Mouse (Mus musculus) hematopoietic stem cell, adult 5-6 weeks (primary cell): ENCODE data around the gene Dner. TPM values are rescaled to one million over a fixed set of nuclear protein-coding genes. Genes with fewer than 3 reads are reported as not detected.

Experiments used
- ATAC-seq, 2 experiments: fragments of 125-278 bp in 1 of 2; replicated peaks in 1 of 2; 2 replicates each; pipeline ENCODE4 v1.8.0; 2016 to 2017; ENCODE audit warnings: inconsistent platforms in 2 of 2, mild to moderate bottlenecking in 2 of 2, moderate number of reproducible peaks in 2 of 2, low read depth in 1 of 2, moderate TSS enrichment in 1 of 2; ENCODE audit not compliant: low FRiP score in 2 of 2, poor library complexity in 2 of 2, severe bottlenecking in 2 of 2, insufficient read depth in 1 of 2, low TSS enrichment in 1 of 2
- total RNA-seq: library from RNA; stranded (forward); fragments of 172-1452, 232-1000 nt; gene quantifications from 2 replicates; pipeline ENCODE4 v1.2.3, GENCODE M21; 2017

The Dner gene
- total RNA-seq, 1 experiment from 2014 or later = not detected

DNA sequence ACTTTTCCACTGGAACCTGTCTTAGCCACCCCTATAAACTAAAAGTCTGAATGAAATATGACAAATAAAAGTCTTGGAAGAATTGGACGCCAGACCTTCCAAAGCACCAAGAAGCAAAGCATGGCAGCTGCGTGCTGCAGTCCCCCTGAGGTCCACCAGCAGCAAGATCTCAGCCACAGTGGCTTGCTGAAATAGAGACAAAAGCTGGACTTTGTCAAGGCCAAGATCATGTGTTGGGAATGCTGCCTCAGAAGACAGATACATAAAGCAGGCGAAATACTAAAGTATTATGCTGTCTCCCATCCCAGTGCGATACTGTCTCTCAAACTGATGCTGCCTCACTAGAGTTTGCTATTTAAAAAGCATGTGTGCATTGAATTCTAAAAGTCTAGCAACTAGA, 296.9 kb downstream of the Dner start:
- no peak for ATAC-seq

DNA sequence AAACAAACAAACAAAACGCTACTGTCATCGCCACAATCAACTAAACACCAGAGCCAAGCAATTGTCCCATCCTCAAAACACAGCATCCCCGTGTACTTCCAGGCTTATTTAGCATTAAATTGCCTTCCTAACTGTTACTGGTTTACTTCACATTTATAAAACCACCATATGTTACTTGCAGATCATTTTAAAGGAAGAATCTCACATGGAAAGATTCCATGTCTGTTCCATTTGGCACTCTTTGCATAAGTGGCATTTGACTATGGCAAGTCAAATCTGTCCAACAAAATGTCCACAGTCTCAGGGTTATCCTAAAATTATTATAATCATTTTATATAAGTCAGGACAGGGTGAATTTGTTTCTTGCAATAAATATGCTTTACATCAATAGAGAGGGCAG, 299.2 kb downstream of the Dner start:
- ATAC-seq = no peak

DNA sequence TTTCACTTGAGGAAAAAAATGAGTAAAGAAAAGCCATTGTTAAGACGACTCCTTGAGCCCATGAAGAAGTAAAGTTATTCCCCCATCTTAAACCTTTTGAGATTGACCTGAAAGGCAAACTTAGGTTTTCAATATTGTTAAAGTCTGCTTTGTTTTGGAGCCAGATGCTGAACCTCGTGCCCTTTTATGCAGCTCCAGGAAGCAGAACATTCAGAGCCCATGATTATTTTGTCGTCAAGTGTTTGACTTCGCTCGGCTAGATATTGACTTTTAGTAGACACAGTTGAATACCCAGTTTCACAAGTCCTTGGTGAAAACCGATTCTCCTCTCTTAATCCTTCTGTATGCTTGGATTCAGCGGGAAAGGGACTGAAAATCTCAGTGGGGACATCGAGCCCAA, 300.1 kb downstream of the Dner start:
- no peak for ATAC-seq

DNA sequence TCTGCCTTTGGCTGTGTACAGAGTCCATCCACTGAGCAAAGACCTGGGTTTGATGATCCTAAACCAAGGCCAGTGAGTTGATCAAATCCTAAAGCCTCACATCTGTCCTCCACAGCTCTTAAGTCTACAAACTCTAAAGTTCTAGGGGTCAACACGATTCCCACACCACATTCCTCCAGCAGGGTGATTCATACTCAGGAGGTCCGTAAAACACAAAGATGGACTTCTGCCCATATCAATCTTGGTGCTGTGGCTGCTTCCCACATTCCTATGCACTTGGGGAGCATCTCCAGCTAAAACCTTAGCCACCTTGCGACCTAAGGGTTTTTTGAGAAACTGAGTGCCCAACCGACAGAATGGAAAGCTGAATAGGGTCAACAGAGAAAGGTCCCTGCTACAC, 305.1 kb downstream of the Dner start:
- ATAC-seq = no peak

DNA sequence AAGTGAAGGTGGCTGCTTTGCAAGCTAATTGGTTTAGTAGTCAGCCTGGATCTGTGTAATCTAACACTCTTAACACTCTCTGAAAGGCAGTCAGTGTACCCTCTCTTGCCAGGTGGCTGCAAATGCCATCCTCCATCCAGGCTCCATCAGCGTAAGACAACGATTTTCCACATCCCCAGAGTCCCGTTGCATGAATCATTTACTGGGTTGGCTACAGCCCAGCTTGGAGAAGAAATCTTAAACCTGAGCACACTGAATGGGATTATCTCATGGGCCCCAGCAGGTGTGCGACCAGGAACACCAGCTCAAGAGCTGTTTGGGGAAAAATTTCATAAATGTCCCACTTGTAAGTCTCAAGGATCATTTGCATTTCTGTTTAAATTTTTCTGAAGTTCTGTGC, 308.4 kb downstream of the Dner start:
- no peak for ATAC-seq

DNA sequence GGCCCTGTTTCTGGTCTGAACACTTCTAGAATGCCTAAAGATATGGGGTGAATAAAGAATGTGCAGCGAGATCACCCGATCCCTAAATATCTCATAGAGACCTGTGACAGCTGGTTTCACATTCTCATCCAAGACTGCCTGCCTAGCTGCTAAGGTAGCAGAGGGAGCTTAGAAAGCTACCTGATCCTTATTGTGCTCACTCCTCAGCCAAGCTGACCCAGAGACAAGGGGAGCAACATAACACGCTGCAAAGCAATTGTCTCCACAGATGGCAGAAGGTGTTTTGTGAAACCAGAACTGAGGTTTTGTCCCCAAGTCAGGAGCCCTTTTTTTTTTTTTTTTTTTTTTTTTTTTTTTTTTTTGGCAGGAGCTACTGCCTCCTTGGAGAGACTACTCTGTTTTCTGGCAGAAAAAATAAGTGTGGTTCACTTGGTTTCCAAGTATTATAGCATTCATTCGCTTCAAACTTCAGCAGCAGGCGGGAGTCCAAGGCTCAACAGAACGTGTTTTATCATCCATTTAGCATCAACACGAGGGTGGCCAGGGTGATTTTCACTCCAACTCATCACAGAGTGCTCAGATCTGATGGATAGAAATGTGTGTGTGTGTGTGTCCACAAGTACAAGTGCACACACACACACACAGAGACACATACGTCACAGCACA, 309.4 kb downstream of the Dner start:
- ATAC-seq = no peak

DNA sequence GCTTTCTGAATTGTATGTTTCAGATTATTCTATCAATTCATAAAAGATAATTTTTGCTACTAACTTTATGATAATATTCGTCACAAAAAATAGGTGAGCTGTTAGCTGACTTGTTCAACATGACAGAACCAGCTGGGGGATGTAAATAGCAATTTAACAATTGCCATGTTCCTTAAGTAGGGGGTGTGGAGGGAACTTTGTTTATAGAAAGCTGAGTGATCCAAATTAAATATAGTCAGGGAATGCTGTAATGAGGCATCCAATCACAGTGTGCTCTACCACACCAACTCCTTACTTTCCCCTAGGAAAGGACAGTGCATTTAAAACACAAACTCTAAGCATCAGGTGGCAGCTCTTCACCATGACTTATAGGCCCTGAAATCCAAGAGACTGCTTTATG, 313.3 kb downstream of the Dner start:
- ATAC-seq = no peak

DNA sequence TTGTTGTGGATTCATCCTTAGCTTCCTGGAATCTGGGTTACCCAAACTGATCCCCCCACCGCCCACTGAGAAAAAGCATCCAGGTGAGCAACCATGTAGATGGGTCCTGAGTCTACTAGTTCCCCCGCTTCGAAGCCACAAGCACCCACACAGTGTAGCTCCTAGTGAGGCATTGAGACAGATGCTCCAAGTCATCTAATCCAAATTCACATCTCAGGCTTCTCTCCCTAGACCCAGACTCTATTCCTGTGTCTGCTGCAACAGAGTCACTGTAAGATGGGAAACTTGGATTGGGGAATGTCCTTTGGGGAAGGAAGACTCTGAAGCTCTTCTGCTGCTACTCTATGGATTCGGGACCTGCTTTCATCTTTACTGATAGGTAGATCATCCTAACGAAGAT, 314.0 kb downstream of the Dner start:
- no peak for ATAC-seq

DNA sequence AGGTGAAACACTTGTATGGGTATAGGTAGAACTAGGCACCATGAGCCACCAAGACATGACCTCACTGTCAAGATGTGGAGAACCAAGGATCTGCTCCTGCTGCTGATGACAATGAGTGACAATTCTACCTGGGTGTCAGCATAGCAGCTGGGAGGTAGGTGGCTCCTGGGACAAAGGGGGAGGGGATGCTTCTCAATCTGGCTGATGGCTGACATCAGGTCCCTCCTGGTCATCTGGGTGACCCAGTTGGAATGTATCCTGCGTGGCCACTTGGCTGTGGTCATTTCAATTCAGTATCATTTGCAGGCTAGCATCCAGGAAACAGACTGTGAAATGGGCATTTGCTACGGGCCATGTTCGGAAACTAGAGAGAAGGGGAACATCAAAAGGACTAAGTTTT, 315.1 kb downstream of the Dner start:
- no peak for ATAC-seq

DNA sequence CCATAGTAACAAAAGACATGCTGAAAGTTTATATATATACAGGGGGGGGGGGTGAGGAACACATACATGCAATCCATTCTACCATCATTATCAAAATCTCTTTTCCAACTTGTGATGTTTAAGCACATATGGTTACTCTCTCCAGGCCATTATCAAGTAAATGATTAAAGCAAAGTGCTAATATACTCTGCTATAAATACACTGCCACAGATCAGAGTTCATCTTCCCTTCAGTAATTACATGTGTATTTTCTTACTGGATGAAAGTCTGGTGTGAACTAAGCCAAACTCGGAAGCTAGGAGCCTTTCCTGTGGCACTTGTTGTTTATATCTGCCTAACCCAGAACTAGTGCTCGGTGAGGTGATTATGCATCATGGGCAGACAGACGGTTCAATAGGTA, 328.3 kb downstream of the Dner start:
- no peak for ATAC-seq

DNA sequence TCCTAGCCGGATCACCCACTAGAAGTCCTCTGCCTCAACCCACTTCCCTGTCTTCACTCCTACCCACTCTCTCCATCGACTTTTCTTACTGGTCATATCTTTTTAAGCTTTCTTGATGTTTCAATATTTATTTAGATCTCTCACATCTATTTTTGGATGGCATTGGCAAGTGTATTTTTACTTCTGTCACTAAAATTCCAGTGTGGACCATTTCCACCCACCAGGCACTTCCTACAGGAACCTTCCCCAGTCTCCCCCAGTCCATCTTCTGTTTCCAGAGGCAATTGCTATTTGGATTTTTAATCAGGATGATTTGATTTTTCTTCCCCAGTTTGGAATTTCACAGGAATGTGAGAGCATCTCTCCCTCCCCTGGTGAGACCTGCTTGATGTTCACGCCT, 329.5 kb downstream of the Dner start:
- no peak for ATAC-seq

DNA sequence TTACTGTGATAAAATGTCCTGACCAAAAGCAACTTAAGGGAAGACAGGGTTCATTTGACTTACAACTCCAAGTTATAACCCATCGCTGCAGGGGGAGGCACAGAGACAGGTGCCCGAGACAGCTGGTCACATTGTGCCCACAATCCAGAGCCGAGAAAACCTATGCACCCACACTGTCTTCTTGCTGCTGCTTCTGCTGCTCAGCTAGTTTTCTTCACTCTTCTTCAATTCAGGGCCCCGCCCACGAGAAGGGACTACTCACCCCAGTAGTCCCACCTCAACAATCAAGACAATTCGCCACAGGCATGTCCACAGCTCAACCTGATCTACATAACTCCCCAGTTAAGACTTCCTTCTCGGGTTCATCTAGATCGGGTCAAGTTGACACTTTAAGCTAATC, 332.1 kb downstream of the Dner start, which contains the start of gene Pid1:
Gene Pid1 (minus strand): TSS at position 214 of the 400 bp plus-strand sequence.
- no peak for ATAC-seq

DNA sequence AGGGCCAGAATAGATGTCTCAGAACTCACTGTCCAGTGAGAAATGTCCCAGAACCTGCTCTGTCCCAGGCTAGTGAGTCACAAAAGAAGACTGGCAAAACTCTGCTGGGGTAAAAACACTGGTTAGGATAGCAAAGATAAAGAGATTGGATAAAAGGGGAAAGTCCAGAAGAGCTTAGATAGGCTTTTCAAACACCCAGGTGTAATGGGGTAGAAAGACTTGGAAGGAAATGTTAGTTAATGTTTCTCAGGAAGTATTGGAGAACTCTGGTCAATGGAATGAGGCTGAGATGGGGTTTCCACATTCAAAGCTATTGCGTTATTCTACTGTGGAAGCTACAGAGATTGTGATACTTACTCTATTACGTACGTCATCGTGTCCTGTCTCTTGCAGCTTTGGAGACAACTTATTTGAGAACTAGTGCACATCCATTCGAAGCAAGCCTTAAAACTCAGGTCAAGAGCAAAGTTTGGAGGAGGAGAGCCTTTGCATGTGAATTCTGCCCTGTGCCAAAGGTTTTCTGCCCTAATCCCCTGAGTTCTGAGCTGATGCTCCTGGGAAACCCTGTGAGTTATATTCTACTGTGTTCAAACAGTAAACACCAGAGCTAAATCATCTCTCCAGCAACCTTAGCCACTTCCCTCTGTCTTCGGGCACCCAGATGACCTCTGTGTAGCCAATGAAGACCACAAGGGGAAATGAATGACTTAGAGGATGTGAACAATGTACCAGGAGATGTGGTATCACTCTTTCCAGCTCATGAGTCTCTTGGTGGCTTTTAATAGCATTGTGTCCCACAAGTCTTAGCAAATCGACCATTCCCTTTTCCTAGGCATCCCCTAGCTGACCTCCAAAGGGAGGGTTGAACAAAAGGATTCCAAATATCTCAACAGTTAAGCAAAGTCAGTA, 333.1 kb downstream of the Dner start:
- ATAC-seq = peak; percentile 27 to 49; a peak in 1 of 4 replicates

DNA sequence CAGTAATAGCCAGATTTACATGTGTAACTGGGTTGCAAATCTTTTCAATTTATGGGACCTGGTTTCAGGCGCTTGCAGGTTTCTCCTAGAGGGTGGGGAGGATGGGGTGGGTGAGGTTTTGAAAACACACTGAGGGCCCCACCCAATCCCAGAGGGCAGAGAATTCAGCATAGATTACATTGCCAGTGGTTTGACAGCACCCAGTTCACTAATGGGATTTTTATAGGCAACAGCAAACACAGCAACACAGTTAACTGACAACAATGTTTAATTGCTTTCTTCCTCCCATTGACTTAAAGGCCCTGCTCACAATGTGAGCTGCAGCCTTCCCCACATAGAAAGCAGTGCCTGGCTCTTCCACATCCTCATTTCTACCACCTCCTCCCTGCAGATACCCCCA, 333.8 kb downstream of the Dner start:
- no peak for ATAC-seq

DNA sequence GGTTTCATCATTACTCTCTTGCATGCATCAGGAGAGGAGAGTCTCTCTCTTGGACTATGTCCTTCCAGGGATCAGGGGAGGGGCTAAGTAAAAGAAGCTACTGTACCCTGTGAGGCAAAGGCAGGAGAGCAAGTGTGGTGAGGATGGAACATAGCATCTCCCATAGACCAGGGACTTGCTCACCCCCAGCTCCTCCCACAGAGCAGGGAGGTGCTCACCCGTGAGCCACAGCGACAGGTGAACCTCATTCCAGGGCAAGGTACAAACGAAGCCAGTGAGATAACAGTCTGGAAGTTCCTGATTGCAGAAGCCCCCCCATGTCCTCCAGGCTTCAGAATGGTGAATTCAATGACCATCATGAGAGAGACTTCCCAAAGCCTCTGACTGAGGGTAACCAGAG, 334.6 kb downstream of the Dner start:
- ATAC-seq = no peak

DNA sequence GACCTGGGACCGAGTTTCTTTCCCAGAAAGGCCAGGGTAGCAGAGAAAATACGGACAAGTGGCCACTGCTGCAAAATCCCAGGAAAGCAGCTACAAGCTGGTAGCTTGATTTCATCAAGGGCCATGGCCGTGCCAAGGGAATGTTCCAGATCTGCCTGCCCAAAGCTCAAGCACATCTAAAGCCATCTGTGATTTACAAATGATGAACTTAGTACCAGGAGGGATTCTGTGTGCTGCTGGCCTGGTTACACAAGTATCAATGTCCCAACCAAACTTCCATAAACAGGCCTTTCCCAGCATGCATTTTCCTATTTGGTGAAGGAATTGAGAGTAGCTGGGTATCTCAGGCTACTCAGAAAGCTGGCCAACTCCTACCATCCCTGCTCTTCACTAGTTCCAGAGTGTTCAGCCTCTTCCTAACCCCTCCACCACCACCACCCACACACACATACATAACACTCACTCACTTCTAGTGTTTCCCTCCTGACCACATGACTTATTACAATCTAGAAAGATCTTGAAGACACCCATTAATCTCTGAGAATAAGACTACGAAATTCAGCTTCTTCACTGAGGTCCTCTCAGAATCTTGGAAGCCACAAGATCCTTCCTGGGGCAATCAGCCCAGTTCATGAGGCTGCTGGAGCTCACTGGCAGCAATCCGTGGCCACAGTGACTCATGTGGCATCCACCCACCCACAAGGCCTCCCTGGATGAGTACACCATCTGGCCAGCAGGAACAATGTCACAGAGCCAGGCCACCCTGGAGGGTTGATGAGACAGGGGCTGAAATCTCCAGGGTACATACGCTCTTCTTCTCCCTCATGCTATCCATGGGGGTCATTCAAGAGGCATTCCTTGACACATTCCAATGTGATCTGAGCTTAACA, 336.2 kb downstream of the Dner start:
- peak in 1 of 2 experiments; percentile 32; a peak in 2 of 4 replicates for ATAC-seq

DNA sequence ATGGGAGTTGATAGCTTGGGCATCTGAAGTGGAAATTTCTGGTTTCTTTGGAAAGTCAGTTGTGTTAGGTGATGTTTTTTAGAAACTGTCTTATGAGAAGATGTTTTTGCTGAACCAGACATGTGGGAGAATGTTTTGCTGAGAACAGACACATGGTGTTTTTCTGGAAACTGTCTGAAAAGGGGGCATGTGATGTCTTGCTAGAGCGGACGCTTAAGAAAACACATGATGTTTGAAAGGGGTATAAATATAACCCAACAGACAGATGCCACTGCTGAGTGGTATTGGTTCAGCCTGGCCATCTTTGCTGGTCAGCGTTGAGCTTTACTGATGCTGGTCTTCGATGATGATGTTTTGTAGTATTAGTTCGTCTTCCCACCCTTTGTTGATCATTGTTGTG, 338.8 kb downstream of the Dner start:
- ATAC-seq = no peak

DNA sequence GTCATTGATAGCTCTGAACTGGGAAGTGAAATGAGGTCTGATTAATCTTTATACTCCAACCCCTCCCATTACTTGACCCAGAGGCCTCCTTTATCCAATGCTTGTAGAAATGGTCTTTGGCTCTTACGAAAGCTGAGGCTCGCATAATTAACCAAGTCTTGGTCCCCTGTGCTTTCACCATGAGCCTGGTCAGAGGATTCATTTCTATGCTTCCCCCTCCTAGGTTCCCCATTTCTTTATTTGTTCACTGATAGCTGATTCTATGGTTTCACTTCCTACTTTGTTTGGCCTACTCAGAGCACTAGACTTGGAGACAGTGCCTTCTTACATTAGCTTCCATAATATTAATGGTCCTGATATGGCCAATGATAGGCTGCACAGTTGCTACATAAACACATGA, 345.8 kb downstream of the Dner start:
- peak in 1 of 2 experiments; percentile 68; a peak in 2 of 4 replicates for ATAC-seq
